Mouse (Mus musculus) spleen, adult 12 weeks (tissue): ENCODE measurements around the gene Pum2.

Experiments used
- DNase-seq: peaks from one replicate; pipeline ENCODE4 v3.0.0; 2022; ENCODE audit warnings: low spot score

The Pum2 gene

GRCm38 (mm10) chr12:8793410-8794051 is 119.6 kb downstream of the Pum2 start:
- no peak for DNase-seq

GRCm38 (mm10) chr12:8797936-8798335 is 124.0 kb downstream of the Pum2 start:
- DNase-seq = no peak

GRCm38 (mm10) chr12:8798486-8799020 is 124.6 kb downstream of the Pum2 start:
- no peak for DNase-seq
